Mouse (Mus musculus) megakaryocyte progenitor cell, adult 5-6 weeks (primary cell): ENCODE measurements at regions not wholly inside any gene's neighbourhood (a gene's known extent, or its start where the extent isn't known, plus 50 kb on each side); places are given as distances from the start of the nearest gene placed in this dataset.

Experiments
- ATAC-seq: replicated peaks from 2 replicates; pipeline ENCODE4 v1.8.0; 2016; ENCODE audit warnings: mild to moderate bottlenecking, moderate TSS enrichment, inconsistent platforms; ENCODE audit not compliant: poor library complexity

GRCm38 (mm10) chr4:7666935-7667594, 571.8 kb downstream of the Car8 start:
- ATAC-seq = no peak

DNA sequence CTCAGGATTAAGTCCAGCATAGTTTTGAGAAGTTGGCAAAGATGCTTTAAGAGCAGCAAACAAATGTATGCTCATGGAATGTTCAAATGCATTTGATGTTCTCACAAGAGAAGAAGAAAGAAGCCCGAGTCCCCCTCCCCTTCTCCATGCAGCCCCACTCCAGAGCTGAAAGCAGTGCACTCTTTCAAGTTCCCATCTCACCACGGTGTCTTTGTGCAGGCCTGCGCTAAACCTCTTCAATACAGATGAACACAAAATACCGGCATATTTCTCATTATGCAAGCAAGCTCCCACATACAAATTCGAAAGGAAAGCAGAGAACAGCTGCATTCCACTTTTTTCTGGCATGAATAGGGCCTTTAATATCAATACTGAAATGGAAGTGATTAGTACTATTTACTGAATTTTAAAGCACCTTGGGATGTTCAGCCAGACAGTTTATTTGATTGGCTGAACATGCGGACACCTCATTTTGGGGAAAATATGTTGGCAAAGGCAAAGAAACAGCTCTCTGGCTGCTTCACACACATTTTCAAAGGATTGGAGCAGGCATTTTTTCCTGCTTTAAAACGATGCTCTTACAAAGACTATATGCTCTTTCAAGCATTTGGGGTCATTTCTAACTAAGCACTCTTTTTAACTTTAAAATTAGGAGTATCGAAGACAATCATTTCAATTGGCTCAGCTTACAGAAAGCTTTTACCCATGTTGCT, 595.8 kb downstream of the Car8 start:
- no peak for ATAC-seq

DNA sequence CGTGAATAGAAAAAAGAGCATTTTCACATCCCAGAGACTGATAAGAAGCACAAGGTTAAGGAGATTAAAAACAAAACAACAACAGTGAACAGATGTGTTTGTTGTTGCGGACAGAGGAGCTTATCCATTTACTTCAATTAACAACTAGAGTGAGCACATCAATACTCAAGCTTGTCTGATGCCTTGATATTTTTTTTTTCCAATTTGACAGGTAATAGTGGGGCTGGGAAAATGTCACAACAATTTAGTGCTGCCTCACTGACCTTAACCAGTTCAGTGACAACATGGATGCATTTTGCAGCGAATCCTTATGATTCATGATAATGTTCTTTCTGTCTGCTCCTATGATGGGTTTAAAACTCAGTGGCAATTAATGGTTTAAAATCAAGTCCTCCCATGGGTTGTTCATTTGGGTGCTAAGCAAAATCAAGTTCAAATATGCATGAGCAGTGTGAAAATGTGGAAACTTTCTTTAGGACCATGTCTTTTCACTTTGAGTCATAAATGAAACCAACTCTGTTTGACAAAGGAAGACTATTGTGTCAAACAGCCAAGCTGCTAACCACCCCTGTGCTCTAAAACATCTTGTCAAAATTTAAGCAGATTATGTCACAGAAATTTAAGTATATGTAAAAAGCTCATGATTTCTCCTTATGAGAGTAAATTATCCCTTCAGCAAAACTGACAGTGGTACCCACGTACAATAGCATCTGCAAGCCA, 641.0 kb downstream of the Car8 start:
- ATAC-seq = no peak

GRCm38 (mm10) chr4:7596116-7596515, 642.7 kb downstream of the Car8 start:
- ATAC-seq = no peak; the same call in 1 of the 2 replicates

GRCm38 (mm10) chr4:7583851-7584250, 655.0 kb downstream of the Car8 start:
- ATAC-seq = no peak

- no peak for ATAC-seq
These were observed 656.9 kb downstream of the Car8 start for GRCm38 (mm10) chr4:7581931-7582330.

- ATAC-seq = no peak
These were observed 657.5 kb downstream of the Car8 start for GRCm38 (mm10) chr4:7581220-7581916.

GRCm38 (mm10) chr4:7580554-7581219, 658.2 kb downstream of the Car8 start:
- ATAC-seq = no peak

DNA sequence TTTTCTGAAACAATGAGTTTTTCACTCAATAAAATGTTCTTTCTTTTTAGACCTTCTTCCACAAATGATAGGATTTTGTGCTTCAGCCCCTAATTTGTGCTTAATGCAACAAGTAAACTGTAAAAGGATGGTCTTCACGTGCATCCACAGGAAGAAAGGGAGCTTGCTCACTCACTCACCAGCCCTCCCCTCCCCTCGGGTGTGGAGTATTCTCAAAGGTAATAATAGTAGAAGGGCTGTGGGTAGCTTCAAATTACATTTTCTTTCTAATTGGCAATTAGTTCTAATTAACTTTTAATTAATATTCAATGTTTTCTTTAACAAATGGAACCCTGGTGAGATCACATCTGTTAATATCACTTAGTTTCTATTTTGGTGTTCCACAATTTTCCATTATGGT, 664.8 kb downstream of the Car8 start:
- ATAC-seq = no peak

GRCm38 (mm10) chr4:7567687-7568393, 671.0 kb downstream of the Car8 start:
- ATAC-seq = no peak

- 0 out of 2 replicates have a peak, but pooled peaks have one; percentile 14 for ATAC-seq
These were observed 678.7 kb downstream of the Car8 start for GRCm38 (mm10) chr4:7559867-7560832.

DNA sequence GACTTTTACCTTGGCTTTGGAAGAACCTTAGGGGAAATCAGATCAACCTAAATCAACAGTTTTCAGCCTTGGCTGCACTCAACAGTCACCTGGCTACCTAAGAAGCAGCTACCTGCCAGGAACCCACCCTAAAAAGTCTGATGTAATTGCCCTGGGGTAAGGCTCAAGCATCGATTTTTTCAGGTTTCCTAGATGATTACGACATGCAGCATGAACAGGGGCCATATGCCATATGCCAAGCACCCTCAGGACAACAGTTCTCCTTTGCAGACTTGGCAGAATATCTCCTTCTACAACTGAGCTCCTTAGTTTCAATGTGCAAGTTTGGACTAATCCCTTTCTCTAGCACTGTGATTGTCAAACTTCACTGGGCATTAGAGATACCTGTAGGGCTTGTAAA, 680.1 kb downstream of the Car8 start:
- ATAC-seq = no peak

DNA sequence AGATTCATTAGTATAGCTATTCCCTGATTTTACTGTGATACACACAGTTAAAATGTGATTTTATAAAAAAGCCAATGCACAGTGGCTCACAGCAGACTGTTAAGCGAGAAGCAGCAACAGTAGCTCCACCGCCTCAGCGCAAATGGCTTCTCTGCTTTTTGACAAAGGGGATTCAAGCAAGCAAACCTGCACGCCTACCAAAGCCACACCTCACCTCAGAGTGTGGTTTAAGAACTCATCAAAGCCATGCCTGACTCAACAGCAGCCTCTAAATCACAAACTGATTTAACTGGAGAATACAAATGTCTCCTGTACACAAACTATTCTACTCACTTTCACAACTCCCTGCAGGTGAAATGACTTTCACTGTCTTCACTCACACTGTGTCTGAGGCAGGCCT, 704.5 kb downstream of the Car8 start:
- ATAC-seq = no peak

GRCm38 (mm10) chr4:7527718-7528117, 711.1 kb downstream of the Car8 start:
- no peak for ATAC-seq

- ATAC-seq = no peak
These were observed 725.8 kb downstream of the Car8 start for GRCm38 (mm10) chr4:7513081-7513480.

- ATAC-seq = peak; percentile 52
These were observed 753.3 kb downstream of the Car8 start for GRCm38 (mm10) chr4:7485552-7485951.

DNA sequence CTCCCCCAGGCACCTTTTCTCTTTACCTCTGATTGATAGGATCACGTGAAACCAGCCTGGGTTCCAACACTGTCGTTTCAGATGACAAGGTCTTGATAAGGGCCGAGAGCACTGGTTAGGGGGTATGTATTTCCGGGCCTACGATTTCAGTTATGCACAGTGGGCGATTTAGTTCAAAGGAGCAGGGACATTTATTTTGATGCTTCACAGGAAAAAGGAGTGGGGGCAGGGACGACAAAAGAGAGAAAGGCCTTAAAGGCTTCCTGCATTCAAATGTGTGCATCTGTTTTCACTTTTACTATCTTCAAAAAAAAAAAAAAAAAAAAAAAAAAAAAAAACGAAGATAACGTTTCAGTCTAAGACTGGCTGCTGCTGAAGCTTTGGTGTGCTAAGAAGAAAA, 783.7 kb downstream of the Car8 start:
- ATAC-seq = peak; percentile 48

- ATAC-seq = no peak
These were observed 786.2 kb downstream of the Car8 start for GRCm38 (mm10) chr4:7452678-7453077.

DNA sequence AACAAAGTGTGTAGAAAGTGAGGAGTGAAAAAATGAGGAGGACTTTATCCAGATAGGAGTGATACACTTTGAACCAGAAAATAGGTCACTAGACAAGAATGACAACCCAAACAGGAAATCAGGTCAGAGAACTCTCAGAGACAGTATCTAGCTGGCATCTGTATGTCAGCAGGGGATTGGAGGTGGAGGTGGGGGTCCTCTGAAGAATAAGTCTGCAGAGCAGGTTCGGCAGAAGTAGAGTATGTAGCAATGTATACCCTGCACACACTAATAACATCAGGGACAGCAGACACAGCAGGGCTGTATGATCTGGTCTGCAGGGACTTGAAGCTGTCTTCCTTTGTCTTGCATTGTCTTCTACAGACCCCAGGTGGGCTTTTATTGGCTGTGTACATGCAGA, 787.9 kb downstream of the Car8 start:
- ATAC-seq = no peak
